Mouse (Mus musculus): ENCODE measurements around the gene Vtcn1.

Vtcn1 gene

GRCm38 (mm10) chr3:100920611-100921140, 95.4 kb downstream of the Vtcn1 start:
- no peak for DNase-seq (ENCODE audit: low read depth, low spot score)

- peak; percentile 100 for DNase-seq (ENCODE audit: low read depth, low spot score)
Observed at GRCm38 (mm10) chr3:100921825-100922505, 96.7 kb downstream of the Vtcn1 start, which contains the start of gene Trim45. Gene Trim45, plus strand, starts transcription at chr3:100922202.

- DNase-seq (ENCODE audit: low read depth, low spot score) = no peak
Observed at GRCm38 (mm10) chr3:100922506-100923375, 97.5 kb downstream of the Vtcn1 start.

GRCm38 (mm10) chr3:100924065-100924732, 98.9 kb downstream of the Vtcn1 start:
- no peak for DNase-seq (ENCODE audit: low read depth, low spot score)

GRCm38 (mm10) chr3:100925176-100925575, 99.9 kb downstream of the Vtcn1 start:
- DNase-seq (ENCODE audit: low read depth, low spot score) = no peak

- DNase-seq (ENCODE audit: low read depth, low spot score) = no peak
Observed at GRCm38 (mm10) chr3:100931332-100932076, 106.2 kb downstream of the Vtcn1 start.

GRCm38 (mm10) chr3:100932077-100932944, 107.1 kb downstream of the Vtcn1 start:
- DNase-seq (ENCODE audit: low read depth, low spot score) = peak; percentile 93

- no peak for DNase-seq (ENCODE audit: low read depth, low spot score)
Observed at GRCm38 (mm10) chr3:100935521-100935920, 110.3 kb downstream of the Vtcn1 start.

- no peak for DNase-seq (ENCODE audit: low read depth, low spot score)
Observed at GRCm38 (mm10) chr3:100936201-100936600, 110.9 kb downstream of the Vtcn1 start.

GRCm38 (mm10) chr3:100938211-100938610, 113.0 kb downstream of the Vtcn1 start:
- DNase-seq (ENCODE audit: low read depth, low spot score) = no peak

GRCm38 (mm10) chr3:100940496-100941037, 115.3 kb downstream of the Vtcn1 start:
- no peak for DNase-seq (ENCODE audit: low read depth, low spot score)
